Mouse (Mus musculus): ENCODE results near the gene Mcur1.

DNA sequence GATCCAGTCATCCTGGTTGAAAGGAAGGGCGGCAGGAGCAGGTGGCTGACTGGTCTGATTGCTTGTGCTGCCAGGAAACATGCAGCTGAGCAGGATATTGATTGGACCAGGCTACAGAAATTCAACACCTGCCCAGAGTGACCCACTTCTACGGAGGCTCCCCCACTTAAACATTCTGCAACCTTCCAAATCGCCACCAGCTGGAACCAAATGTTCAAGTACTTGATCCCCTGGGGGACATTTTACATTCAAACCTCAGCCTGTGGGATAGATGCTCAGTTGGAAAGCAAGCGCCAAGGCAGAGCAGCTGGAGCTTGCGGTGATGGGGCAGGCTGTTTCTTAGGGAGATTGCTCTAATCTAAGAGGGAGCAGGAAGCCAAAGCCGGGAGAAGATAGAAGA, 43.1 kb downstream of the Mcur1 start:
- TF ChIP-seq ZC3H11A (IDR thresholded peaks at IDR 0.05; ENCODE audit: borderline replicate concordance, low read depth, low read length) = no peak
- no peak for TF ChIP-seq CHD2 (IDR thresholded peaks at IDR 0.05; ENCODE audit: low read depth, low read length)
- no peak for TF ChIP-seq ZNF384 (IDR thresholded peaks at IDR 0.05; ENCODE audit: low read depth, low read length)

All from ES-E14 (cell line).